Mouse (Mus musculus): Measurements from ENCODE around the gene Copz2.
"Not testable (repeated sequence)": the region's sequence is repeated elsewhere in the genome, so short reads cannot be mapped to it uniquely, and the experiment has no call there.

The Copz2 gene

DNA sequence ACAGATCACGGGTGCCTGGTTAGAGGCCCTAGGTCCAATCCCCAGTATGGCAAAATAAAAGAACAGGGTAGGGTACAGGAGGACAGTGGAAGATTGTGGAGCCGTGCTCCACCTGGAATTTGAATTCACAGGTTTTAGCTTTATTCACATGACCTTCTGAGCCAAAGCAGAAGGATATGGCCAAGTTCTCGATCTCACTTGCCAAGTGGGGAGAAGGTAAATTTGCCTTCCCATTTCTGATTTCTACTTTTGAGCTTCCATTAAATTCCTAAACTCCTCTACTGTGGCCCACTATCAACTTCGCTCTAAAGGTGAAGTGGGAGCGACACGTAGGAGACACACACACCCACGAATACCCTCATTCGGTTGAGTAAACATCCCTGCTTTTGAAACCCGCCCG is 20.8 kb upstream of the Copz2 start:
- DNase-seq (ENCODE audit: low spot score in 2 of 2) = no peak

- DNase-seq (ENCODE audit: low spot score in 2 of 2) = peak; percentile 88 to 93
Measured at GRCm38 (mm10) chr11:96829403-96829812, 20.3 kb upstream of the Copz2 start.

DNA sequence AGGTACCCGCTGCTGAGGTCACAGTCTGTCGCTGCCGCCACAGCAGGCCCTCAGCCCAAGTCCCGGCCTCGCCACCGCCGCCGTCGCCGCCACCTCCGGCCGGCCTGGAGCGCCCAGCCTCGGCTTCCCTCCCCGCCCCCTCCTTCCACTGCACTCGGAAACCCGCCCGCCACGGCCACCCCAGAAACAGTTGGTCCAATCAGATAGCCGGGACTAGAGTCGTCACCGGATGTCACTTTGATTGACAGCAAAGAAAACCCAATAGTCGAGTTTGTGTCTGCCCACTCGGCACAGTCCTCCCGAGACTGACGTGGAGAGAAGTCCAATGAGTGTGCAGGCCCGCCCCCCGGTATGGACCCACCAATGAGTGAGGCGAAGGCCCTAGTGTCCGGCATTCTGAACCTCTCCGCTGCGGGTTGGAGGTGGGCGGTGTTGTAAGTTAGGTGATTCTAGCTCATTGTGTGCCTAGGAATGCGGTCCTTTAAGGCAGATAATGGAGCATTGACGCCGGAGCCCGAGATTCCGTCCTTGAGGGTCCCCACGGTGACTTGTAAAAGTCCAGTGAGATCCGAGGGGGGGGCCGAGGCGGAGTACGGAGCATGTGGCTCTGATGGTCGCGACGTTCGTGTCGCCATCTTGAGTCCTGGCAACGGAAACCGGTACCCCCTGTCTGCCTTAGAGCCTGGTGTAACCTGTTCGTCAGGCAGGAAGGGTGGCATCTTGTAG is 19.7 kb upstream of the Copz2 start, which contains the start of gene Nfe2l1:
TSS of gene Nfe2l1 (minus strand) at position 156 of the 726 bp plus-strand sequence.
- peak; percentile 91 to 98 for DNase-seq (ENCODE audit: low spot score in 2 of 2)

- no peak for DNase-seq (ENCODE audit: low spot score in 2 of 2)
Measured at GRCm38 (mm10) chr11:96830539-96831216, 19.0 kb upstream of the Copz2 start.

GRCm38 (mm10) chr11:96831516-96831915 is 18.2 kb upstream of the Copz2 start:
- no peak for DNase-seq (ENCODE audit: low spot score in 2 of 2)

DNA sequence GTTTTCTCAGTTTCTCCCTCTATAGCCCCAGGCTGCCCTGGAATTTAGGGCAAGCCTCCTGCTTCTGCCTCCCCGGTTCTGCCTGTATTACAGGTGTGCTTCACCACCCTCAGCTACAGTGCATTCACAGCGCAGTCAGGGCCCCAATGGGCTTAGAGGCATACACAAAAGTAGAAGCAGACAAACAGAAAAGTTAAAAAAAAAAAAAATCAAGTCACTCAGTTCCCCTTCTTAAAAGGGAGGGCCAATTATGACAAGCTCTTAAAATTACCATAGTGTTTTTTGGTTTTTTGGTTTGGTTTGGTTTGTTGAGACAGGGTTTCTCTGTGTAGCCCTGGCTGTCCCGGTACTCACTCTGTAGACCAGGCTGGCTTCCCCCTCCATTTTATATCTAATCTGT is 17.1 kb upstream of the Copz2 start:
- DNase-seq (ENCODE audit: low spot score in 2 of 2) = no peak

DNA sequence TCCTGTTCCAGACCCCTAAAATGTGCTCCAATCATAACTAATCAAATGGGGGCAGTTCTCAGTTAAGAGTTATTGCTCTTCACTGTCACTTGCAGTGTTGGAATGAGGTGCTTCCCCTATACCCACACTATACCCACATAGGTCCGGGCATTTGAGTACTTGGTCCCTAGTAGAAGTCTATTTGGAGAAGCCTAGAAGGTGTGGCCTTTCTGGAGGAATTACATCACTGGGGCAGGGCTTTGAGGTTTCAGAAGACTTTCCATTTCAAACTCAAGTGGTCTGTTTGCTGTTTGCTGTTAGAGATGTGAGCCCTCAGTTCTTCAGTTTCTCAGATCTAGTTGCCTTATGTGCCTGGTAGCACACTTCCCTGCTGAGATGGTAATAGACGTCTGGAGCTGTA is 16.7 kb upstream of the Copz2 start:
- DNase-seq (ENCODE audit: low spot score in 2 of 2) = peak in 1 of 2 experiments; percentile 46

- no peak for DNase-seq (ENCODE audit: low spot score in 2 of 2)
Measured at GRCm38 (mm10) chr11:96834127-96834526, 15.5 kb upstream of the Copz2 start.

DNA sequence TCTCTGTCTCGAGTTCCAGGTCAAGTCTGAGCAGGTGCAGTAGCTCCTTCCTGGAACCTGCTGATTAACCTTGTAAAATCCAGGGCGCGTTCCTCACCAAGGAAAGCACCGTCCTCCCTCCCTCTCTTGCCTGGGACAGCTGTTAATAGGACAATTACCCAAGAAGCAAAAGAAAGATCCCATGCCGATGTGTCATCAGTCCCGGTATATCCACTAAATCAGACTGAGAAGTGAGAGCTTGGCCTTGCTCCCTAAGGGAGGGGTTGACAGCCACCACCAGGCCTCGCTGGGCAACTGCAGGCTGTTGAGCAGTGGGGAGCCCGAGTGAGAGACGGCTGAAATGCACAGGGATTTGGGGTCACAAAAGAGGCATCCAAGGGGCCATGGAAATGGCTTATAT is 12.4 kb upstream of the Copz2 start:
- no peak for DNase-seq (ENCODE audit: low spot score in 2 of 2)

GRCm38 (mm10) chr11:96838341-96838740 is 11.3 kb upstream of the Copz2 start:
- no peak for DNase-seq (ENCODE audit: low spot score in 2 of 2)

DNA sequence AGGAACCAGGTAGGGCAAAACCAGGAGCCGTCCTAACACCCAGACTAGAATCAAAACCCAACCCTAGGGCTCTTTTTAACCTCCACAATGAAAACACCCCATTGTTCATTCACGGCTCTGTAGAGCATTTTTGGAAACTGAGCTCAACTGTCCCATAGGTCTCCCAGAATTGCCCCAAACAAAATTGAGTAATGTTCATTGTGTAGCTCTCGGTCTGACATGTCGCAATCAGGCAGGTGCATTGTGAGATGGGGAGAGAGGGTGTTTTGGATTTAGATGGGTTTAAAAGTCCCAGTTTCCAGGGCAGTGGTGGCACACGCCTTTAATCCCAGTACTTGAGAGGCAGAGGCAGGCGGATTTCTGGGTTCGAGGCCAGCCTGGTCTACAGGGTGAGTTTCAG is 10.2 kb upstream of the Copz2 start:
- DNase-seq (ENCODE audit: low spot score in 2 of 2) = no peak

DNA sequence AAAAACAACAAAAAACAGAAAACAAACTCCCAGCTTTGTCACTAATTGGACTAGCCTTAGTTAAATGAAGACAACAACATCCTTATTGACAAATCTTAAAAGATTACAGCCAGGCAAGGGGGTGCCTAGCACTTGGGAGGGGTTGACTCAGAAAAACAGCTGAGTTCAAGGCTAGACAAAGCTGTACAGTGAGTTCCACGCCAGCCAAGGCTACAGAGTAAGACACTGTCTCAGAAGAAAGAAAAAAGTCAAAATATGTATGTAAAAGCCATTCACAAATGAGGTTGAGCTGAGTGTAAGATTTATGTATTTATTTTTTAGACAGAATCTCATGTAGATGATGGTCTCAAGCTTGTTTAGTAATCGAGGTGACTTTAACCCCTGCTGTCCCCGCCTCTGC is 9.8 kb upstream of the Copz2 start:
- DNase-seq (ENCODE audit: low spot score in 2 of 2) = no peak

- no peak for DNase-seq (ENCODE audit: low spot score in 2 of 2)
Measured at GRCm38 (mm10) chr11:96840290-96840689, 9.4 kb upstream of the Copz2 start.

DNA sequence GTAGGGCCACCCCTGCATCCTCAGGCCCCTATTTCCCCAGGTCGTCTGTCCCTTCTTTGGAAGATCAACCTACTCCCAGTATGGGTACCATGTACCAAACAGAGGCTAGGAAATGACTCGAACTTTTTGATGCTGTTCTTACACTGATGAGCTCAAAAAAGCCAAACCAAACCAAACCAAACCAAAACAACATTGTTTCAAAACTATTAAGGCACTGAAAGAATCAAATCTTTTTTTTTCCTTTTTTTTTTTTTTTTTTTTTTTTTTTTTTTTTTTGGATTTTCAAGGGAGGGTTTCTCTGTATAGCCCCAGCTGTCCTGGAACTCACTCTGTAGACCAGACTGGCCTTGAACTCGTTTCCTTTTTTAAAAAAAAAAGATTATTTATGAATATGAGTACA is 6.0 kb upstream of the Copz2 start:
- DNase-seq (ENCODE audit: low spot score in 2 of 2) = no peak

DNA sequence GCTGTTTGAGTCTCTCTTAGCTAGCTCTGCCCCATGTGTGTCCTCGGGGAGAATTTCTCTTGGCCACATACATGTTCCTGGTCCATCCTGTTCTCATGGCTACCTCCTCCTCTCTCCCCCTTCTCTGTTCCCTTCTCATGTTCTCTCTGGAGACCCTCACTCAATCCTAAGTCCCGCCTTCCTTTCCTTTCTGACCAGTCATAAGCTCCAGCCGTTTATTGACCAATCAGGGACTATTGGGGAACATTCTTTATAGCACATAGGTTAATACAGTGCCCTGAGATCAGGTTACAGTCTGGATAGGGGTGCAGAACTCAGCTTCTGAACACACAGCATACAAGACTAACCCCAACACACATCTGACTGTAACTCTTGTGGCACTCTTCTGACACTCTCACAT is 2.4 kb upstream of the Copz2 start:
- DNase-seq (ENCODE audit: low spot score in 2 of 2) = no peak

- DNase-seq (ENCODE audit: low spot score in 2 of 2) = no peak
Measured at GRCm38 (mm10) chr11:96848694-96849093, 976 bp upstream of the Copz2 start.

GRCm38 (mm10) chr11:96849145-96849544 is 525 bp upstream of the Copz2 start:
- DNase-seq (ENCODE audit: low spot score in 2 of 2) = not testable (repeated sequence)

DNA sequence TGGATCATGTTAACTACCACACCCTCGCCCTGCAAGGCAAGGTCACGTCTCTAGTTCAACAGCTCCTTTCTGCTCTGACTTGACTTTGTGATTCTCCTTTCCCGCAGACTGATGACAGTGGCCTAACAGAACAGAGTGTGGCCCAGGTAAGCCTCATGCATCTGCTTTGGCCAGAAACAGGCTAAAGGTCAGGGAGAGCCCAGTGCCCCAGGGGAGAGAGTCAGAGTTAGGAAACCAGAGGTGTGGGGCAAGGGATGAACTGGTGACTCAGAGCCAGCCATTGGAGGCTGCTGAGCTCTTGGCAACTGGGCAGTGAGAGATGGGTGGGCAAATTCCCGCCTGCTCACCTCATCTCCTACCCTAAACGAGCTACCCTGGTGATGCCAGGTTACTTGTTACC is 7.8 kb downstream of the Copz2 start:
- no peak for DNase-seq (ENCODE audit: low spot score in 2 of 2)

DNA sequence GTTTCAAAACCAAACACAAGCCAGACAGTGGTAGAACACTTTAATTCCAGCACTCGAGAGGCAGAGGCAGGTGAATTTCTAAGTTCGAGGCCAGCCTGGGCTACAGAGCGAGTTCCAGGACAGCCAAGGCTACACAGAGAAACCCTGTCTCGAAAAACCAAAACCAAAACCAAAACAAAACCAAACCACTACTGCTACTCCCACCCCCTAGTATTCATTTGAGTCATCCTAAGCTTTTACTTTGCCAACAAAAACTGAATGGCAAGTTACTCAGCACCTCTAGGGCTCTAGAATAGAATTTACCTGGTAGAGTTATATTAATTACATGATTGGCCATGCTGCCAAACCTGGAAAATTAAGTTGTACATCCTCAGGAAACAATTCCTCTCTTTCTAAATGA is 10.0 kb downstream of the Copz2 start:
- DNase-seq (ENCODE audit: low spot score in 2 of 2) = no peak

DNA sequence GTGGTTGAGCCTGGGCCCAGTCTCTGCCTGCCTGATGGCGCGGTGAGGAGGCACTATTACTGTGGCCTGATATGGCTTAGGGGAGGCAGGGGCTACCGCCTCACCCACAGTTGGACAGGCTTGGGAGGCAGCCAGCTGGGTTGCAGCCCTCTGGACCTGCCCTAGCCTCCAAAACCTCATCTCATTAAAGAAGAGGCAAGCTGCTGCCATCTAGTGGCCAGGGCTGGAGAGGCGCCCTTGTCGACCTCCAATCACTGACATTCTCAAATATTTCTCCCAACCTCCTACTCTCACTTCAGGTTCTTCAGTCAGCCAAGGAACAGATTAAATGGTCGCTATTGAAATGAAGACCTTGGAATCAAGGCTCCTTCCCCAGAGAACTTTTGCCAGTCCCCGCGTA is 10.9 kb downstream of the Copz2 start:
- peak; percentile 67 to 87 for DNase-seq (ENCODE audit: low spot score in 2 of 2)

DNA sequence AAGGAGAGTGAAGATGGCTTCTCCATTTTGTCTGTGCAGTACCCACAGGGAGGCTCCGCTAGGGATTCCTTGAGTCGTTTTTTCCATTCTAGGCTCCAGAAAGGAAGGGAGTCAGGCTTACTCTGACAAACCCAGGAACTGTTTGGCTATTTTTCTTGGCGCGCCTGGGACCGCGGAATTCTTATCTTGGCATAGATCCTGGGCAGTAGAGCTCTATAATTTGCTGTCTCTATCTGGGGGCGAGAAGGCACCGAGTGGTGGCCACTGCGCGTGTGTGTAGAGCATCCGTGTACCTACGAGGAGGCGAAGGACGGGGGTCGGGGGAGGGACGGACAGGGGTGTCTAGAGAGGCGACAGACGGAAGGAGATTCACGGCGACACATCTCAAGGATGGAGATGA is 11.8 kb downstream of the Copz2 start:
- DNase-seq (ENCODE audit: low spot score in 2 of 2) = no peak

DNA sequence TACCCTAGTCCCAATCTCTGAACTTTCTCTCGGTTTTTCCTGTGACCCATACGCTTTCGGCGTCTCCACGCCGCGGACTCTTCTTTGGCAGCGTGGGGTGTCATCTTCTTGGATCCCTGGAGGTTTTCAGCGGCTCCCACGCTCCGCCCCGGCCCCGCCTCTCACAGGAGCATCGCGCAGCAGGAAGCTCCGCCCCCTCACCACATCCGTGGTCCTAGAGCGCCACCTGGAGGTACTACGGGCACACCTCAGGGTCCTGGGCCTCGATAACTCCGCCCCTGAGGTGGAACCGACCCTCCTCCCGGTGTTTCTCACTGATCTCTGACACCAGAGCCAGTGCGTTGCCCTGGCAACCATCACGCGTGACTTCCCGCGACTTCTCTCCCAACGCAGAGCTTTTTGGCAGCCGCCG is 12.2 kb downstream of the Copz2 start:
- peak; percentile 93 to 95 for DNase-seq (ENCODE audit: low spot score in 2 of 2)

- no peak for DNase-seq (ENCODE audit: low spot score in 2 of 2)
Measured at GRCm38 (mm10) chr11:96862534-96862933, 12.9 kb downstream of the Copz2 start.
